Mouse (Mus musculus) left cerebral cortex, adult 11 months (tissue): ENCODE results near the gene Fads2.
"Not testable (repeated sequence)": the region's sequence is repeated elsewhere in the genome, so short reads cannot be mapped to it uniquely, and the experiment has no call there.

Source experiments
- DNase-seq: peaks from one replicate; pipeline ENCODE4 v3.0.0; 2022; ENCODE audit warnings: low spot score

Gene Fads2

GRCm38 (mm10) chr19:10101341-10102053 lies at the start of gene Fads2:
Gene Fads2, minus strand, starts transcription at chr19:10101746.
- DNase-seq, result peak; percentile 80

- DNase-seq, result no peak
Observed at GRCm38 (mm10) chr19:10149189-10149588, 47.6 kb upstream of the Fads2 start.

- no peak for DNase-seq
Observed at GRCm38 (mm10) chr19:10148555-10148954, 47.0 kb upstream of the Fads2 start.

GRCm38 (mm10) chr19:10144464-10144863 lies 42.9 kb upstream of the Fads2 start:
- DNase-seq, result no peak

- no peak for DNase-seq
Observed at GRCm38 (mm10) chr19:10143667-10144066, 42.1 kb upstream of the Fads2 start.

- DNase-seq, result no peak
Observed at GRCm38 (mm10) chr19:10139736-10140135, 38.2 kb upstream of the Fads2 start.

GRCm38 (mm10) chr19:10137423-10137822 lies 35.9 kb upstream of the Fads2 start:
- no peak for DNase-seq

- DNase-seq, result no peak
Observed at GRCm38 (mm10) chr19:10134692-10135091, 33.1 kb upstream of the Fads2 start.

- DNase-seq, result not testable (repeated sequence)
Observed at GRCm38 (mm10) chr19:10129547-10129946, 28.0 kb upstream of the Fads2 start.

GRCm38 (mm10) chr19:10126479-10127250 lies 25.1 kb upstream of the Fads2 start:
- no peak for DNase-seq

- no peak for DNase-seq
Observed at GRCm38 (mm10) chr19:10123892-10124634, 22.5 kb upstream of the Fads2 start.

GRCm38 (mm10) chr19:10122021-10122631 lies 20.6 kb upstream of the Fads2 start:
- DNase-seq, result no peak

GRCm38 (mm10) chr19:10116641-10117040 lies 15.1 kb upstream of the Fads2 start:
- no peak for DNase-seq

GRCm38 (mm10) chr19:10115373-10116158 lies 14.0 kb upstream of the Fads2 start:
- no peak for DNase-seq

- no peak for DNase-seq
Observed at GRCm38 (mm10) chr19:10112956-10113355, 11.4 kb upstream of the Fads2 start.

- no peak for DNase-seq
Observed at GRCm38 (mm10) chr19:10108666-10109065, 7.1 kb upstream of the Fads2 start.

GRCm38 (mm10) chr19:10108129-10108528 lies 6.6 kb upstream of the Fads2 start:
- no peak for DNase-seq

- no peak for DNase-seq
Observed at GRCm38 (mm10) chr19:10107051-10107611, 5.6 kb upstream of the Fads2 start.

- DNase-seq, result no peak
Observed at GRCm38 (mm10) chr19:10106634-10107033, 5.1 kb upstream of the Fads2 start.

GRCm38 (mm10) chr19:10105034-10105493 lies 3.5 kb upstream of the Fads2 start:
- DNase-seq, result no peak

GRCm38 (mm10) chr19:10104234-10104633 lies 2.7 kb upstream of the Fads2 start:
- no peak for DNase-seq
